Mouse (Mus musculus): ENCODE measurements around the gene Rlf. TPM values are rescaled to one million over a fixed set of nuclear protein-coding genes. Genes with fewer than 3 reads are reported as not detected.

The Rlf gene
- polyA plus RNA-seq (2015; fragmentation: Nextera tagmentation; extraction: Ambion mirVana), result 23.9 and 24.2 TPM in 2 replicates

GRCm38 (mm10) chr4:121214793-121215304 is at the start of gene Rlf:
Gene Rlf, minus strand, starts transcription at chr4:121215084.
- Histone ChIP-seq H3K27ac (ENCODE audit: low read depth, low read length) (peak within 1 kb of the TSS; percentile 91), H3K4me1 (ENCODE audit: control insufficient read depth, insufficient read depth, low read depth, low read length) (peaks cover 17% of the 10 kb centered on the region), H3K9ac (ENCODE audit: low read depth, low read length) (peak within 1 kb of the TSS; percentile 94), H3K4me2 (ENCODE audit: low read length) (peak within 1 kb of the TSS; percentile 70), H3K4me3 (ENCODE audit: low read length) (peak within 1 kb of the TSS; percentile 82), H3K9me3 (ENCODE audit: control insufficient read depth, low read length) (no peaks in the 10 kb centered on the region), H3K27me3 (replicated peaks; ENCODE audit: control insufficient read depth, insufficient read depth, low read length) (peaks cover 2% of the 10 kb centered on the region), H3K36me3 (ENCODE audit: control insufficient read depth, insufficient read depth, low read length) (no peaks in the 10 kb centered on the region)
- WGBS, result under 1% methylated on average over 41 of the region's 48 CpGs
- ATAC-seq, result peak; percentile 96

GRCm38 (mm10) chr4:121241612-121242000 is 26.7 kb upstream of the Rlf start:
- H3K36me3 ChIP-seq (ENCODE audit: control insufficient read depth, insufficient read depth, low read length), result no peaks in the 10 kb centered on the region
- no peaks in the 10 kb centered on the region for H3K9me3 ChIP-seq (ENCODE audit: control insufficient read depth, low read length)
- H3K27me3 ChIP-seq (replicated peaks; ENCODE audit: control insufficient read depth, insufficient read depth, low read length), result no peaks in the 10 kb centered on the region
- no peak overlapping the region for H3K4me2 ChIP-seq (ENCODE audit: low read length)
- ATAC-seq, result 0 out of 2 replicates have a peak, but pooled peaks have one; percentile 40
- 90% methylated on average over 1 of the region's 1 CpGs for WGBS
- H3K9ac ChIP-seq (ENCODE audit: low read depth, low read length), result no peak overlapping the region
- no peak overlapping the region for H3K4me3 ChIP-seq (ENCODE audit: low read length)
- no peaks in the 10 kb centered on the region for H3K4me1 ChIP-seq (ENCODE audit: control insufficient read depth, insufficient read depth, low read depth, low read length)
- H3K27ac ChIP-seq (ENCODE audit: low read depth, low read length), result no peak overlapping the region

GRCm38 (mm10) chr4:121240637-121241611 is 26.0 kb upstream of the Rlf start:
- no peak overlapping the region for H3K27ac ChIP-seq (ENCODE audit: low read depth, low read length)
- no peaks in the 10 kb centered on the region for H3K4me1 ChIP-seq (ENCODE audit: control insufficient read depth, insufficient read depth, low read depth, low read length)
- peak; percentile 63; the same call in 1 of the 2 replicates for ATAC-seq
- no peak overlapping the region for H3K4me3 ChIP-seq (ENCODE audit: low read length)
- H3K27me3 ChIP-seq (replicated peaks; ENCODE audit: control insufficient read depth, insufficient read depth, low read length), result no peaks in the 10 kb centered on the region
- no peak overlapping the region for H3K9ac ChIP-seq (ENCODE audit: low read depth, low read length)
- no peaks in the 10 kb centered on the region for H3K36me3 ChIP-seq (ENCODE audit: control insufficient read depth, insufficient read depth, low read length)
- WGBS, result 43% methylated on average over 14 of the region's 14 CpGs
- no peaks in the 10 kb centered on the region for H3K9me3 ChIP-seq (ENCODE audit: control insufficient read depth, low read length)
- H3K4me2 ChIP-seq (ENCODE audit: low read length), result no peak overlapping the region

DNA sequence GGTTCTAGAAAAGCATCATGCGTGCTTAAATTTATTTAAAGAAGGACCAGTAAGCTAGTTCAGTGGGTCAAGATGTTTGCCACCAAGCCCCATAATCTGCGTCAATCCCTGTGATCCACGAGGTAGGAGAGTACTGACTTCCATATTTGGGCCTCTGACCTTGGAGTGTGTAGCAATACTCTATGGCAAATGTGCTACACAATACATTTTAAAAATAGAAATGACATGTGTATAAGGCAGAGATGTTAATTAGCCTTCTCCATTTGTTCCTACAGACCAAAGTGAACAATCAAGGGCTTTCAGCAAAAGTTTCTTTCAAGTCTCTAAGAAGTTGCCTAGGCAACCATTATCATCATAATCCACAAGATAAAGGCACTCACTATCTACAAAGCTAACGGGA is 25.0 kb upstream of the Rlf start:
- WGBS, result 35% methylated on average over 4 of the region's 4 CpGs

GRCm38 (mm10) chr4:121231772-121232414 is 17.0 kb upstream of the Rlf start:
- Histone ChIP-seq H3K36me3 (ENCODE audit: control insufficient read depth, insufficient read depth, low read length) (no peaks in the 10 kb centered on the region), H3K4me1 (ENCODE audit: control insufficient read depth, insufficient read depth, low read depth, low read length) (peaks cover 3% of the 10 kb centered on the region), H3K4me2 (ENCODE audit: low read length) (0 out of 2 replicates have a peak overlapping the region, but pooled peaks have one; percentile 18), H3K27me3 (replicated peaks; ENCODE audit: control insufficient read depth, insufficient read depth, low read length) (no peaks in the 10 kb centered on the region), H3K27ac (ENCODE audit: low read depth, low read length) (no peak overlapping the region), H3K9ac (ENCODE audit: low read depth, low read length) (0 out of 2 replicates have a peak overlapping the region, but pooled peaks have one; percentile 24), H3K4me3 (ENCODE audit: low read length) (no peak overlapping the region), H3K9me3 (ENCODE audit: control insufficient read depth, low read length) (no peaks in the 10 kb centered on the region)
- ATAC-seq, result peak; percentile 66
- 6% methylated on average over 5 of the region's 5 CpGs for WGBS

More for the DNA sequence above, 25.0 kb upstream of the Rlf start:
- ATAC-seq, result no peak
- no peaks in the 10 kb centered on the region for H3K36me3 ChIP-seq (ENCODE audit: control insufficient read depth, insufficient read depth, low read length)
- no peak overlapping the region for H3K4me2 ChIP-seq (ENCODE audit: low read length)
- no peak overlapping the region for H3K9ac ChIP-seq (ENCODE audit: low read depth, low read length)
- H3K27me3 ChIP-seq (replicated peaks; ENCODE audit: control insufficient read depth, insufficient read depth, low read length), result no peaks in the 10 kb centered on the region
- H3K4me3 ChIP-seq (ENCODE audit: low read length), result no peak overlapping the region
- no peaks in the 10 kb centered on the region for H3K9me3 ChIP-seq (ENCODE audit: control insufficient read depth, low read length)
- no peak overlapping the region for H3K27ac ChIP-seq (ENCODE audit: low read depth, low read length)
- H3K4me1 ChIP-seq (ENCODE audit: control insufficient read depth, insufficient read depth, low read depth, low read length), result no peaks in the 10 kb centered on the region

DNA sequence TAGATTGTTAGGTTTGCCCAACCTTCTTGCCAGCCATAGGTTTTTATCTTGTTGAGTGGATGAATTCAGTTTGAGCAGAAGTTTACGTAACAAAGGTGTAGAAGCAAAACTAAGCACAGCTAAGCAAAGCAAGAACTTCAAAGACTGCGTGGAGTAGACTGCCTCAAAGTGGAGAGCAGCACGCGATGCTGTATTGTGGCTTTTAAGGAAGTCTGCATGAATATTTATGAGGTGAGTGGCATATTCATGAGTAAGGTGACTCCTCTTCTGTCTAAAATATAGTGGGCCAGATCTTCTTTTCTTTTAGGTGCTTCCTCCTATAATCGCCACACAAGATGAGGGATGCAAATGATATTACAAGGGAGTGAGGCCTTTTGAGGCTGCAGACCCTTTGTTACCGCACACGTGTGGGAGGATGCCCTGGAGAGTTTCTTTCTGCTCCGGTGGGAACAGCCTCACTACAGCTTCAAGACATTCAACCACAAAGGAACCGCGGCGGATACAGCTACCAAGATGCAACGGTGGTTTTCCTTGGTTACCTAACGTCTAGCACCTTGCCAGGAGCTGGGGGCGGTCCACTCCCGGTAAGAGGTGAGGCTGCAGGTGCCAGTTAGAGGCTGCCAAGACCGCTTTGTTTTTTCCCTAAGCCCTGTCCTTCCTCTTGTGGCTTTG is 16.2 kb upstream of the Rlf start:
- ATAC-seq, result peak; percentile 56
- no peaks in the 10 kb centered on the region for H3K27me3 ChIP-seq (replicated peaks; ENCODE audit: control insufficient read depth, insufficient read depth, low read length)
- H3K9me3 ChIP-seq (ENCODE audit: control insufficient read depth, low read length), result no peaks in the 10 kb centered on the region
- H3K4me1 ChIP-seq (ENCODE audit: control insufficient read depth, insufficient read depth, low read depth, low read length), result peaks cover 3% of the 10 kb centered on the region
- H3K4me3 ChIP-seq (ENCODE audit: low read length), result peak overlapping the region; percentile 14; the same call in 1 of the 2 replicates
- 3% methylated on average over 16 of the region's 16 CpGs for WGBS
- H3K9ac ChIP-seq (ENCODE audit: low read depth, low read length), result peak overlapping the region; percentile 24; the same call in 1 of the 2 replicates
- H3K36me3 ChIP-seq (ENCODE audit: control insufficient read depth, insufficient read depth, low read length), result no peaks in the 10 kb centered on the region
- H3K27ac ChIP-seq (ENCODE audit: low read depth, low read length), result no peak overlapping the region
- H3K4me2 ChIP-seq (ENCODE audit: low read length), result peak overlapping the region; percentile 45

- no peaks in the 10 kb centered on the region for H3K27me3 ChIP-seq (replicated peaks; ENCODE audit: control insufficient read depth, insufficient read depth, low read length)
- H3K36me3 ChIP-seq (ENCODE audit: control insufficient read depth, insufficient read depth, low read length), result no peaks in the 10 kb centered on the region
- H3K4me3 ChIP-seq (ENCODE audit: low read length), result no peak overlapping the region
- H3K4me2 ChIP-seq (ENCODE audit: low read length), result no peak overlapping the region
- WGBS, result 56% methylated on average over 1 of the region's 1 CpGs
- H3K4me1 ChIP-seq (ENCODE audit: control insufficient read depth, insufficient read depth, low read depth, low read length), result peaks cover 3% of the 10 kb centered on the region
- no peak for ATAC-seq
- H3K9me3 ChIP-seq (ENCODE audit: control insufficient read depth, low read length), result no peaks in the 10 kb centered on the region
- H3K9ac ChIP-seq (ENCODE audit: low read depth, low read length), result no peak overlapping the region
- no peak overlapping the region for H3K27ac ChIP-seq (ENCODE audit: low read depth, low read length)
These were observed 12.2 kb upstream of the Rlf start for GRCm38 (mm10) chr4:121227072-121227471.

GRCm38 (mm10) chr4:121225177-121225576 is 10.3 kb upstream of the Rlf start:
- H3K27me3 ChIP-seq (replicated peaks; ENCODE audit: control insufficient read depth, insufficient read depth, low read length), result no peaks in the 10 kb centered on the region
- no peaks in the 10 kb centered on the region for H3K36me3 ChIP-seq (ENCODE audit: control insufficient read depth, insufficient read depth, low read length)
- no peaks in the 10 kb centered on the region for H3K4me1 ChIP-seq (ENCODE audit: control insufficient read depth, insufficient read depth, low read depth, low read length)
- no peak for ATAC-seq
- no peaks in the 10 kb centered on the region for H3K9me3 ChIP-seq (ENCODE audit: control insufficient read depth, low read length)
- H3K4me3 ChIP-seq (ENCODE audit: low read length), result no peak overlapping the region
- WGBS, result 92% methylated on average over 4 of the region's 4 CpGs
- no peak overlapping the region for H3K9ac ChIP-seq (ENCODE audit: low read depth, low read length)
- no peak overlapping the region for H3K27ac ChIP-seq (ENCODE audit: low read depth, low read length)
- H3K4me2 ChIP-seq (ENCODE audit: low read length), result no peak overlapping the region
